Mouse (Mus musculus) erythroblast, embryonic 14.5 days (primary cell): ENCODE data around the gene Tbc1d22a.

Experiments used
- GATA1 ChIP-seq: IDR thresholded peaks from 2 replicates; pipeline ENCODE4 v1.6.1; 2012; ENCODE audit warnings: low read length, inconsistent platforms, mixed read lengths
- TAL1 ChIP-seq: IDR thresholded peaks from 3 replicates; pipeline ENCODE4 v1.6.1; 2012; ENCODE audit warnings: low read length, inconsistent platforms, mixed read lengths

- no peak for TF ChIP-seq GATA1
- TF ChIP-seq TAL1: no peak
These were observed 10.2 kb upstream of the Tbc1d22a start for GRCm38 (mm10) chr15:86203942-86204561.
